Mouse (Mus musculus) neural tube, embryonic 10.5 days (tissue): ENCODE measurements around the gene Nfe2l1.
A peak's percentile ranks its signal among the peaks of the same experiment; 100 is the strongest.
"Not testable (repeated sequence)": the region's sequence is repeated elsewhere in the genome, so short reads cannot be mapped to it uniquely, and the experiment has no call there.

Experiments used
- DNase-seq: peaks from one replicate; pipeline ENCODE4 v3.0.0-alpha.2; 2017; ENCODE audit warnings: low spot score; ENCODE audit errors: extremely low spot score

Nfe2l1 gene

DNA sequence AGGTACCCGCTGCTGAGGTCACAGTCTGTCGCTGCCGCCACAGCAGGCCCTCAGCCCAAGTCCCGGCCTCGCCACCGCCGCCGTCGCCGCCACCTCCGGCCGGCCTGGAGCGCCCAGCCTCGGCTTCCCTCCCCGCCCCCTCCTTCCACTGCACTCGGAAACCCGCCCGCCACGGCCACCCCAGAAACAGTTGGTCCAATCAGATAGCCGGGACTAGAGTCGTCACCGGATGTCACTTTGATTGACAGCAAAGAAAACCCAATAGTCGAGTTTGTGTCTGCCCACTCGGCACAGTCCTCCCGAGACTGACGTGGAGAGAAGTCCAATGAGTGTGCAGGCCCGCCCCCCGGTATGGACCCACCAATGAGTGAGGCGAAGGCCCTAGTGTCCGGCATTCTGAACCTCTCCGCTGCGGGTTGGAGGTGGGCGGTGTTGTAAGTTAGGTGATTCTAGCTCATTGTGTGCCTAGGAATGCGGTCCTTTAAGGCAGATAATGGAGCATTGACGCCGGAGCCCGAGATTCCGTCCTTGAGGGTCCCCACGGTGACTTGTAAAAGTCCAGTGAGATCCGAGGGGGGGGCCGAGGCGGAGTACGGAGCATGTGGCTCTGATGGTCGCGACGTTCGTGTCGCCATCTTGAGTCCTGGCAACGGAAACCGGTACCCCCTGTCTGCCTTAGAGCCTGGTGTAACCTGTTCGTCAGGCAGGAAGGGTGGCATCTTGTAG, at the start of gene Nfe2l1:
Gene Nfe2l1, minus strand, starts transcription at position 156 of the 726 bp plus-strand sequence.
- DNase-seq = peak; percentile 96

DNA sequence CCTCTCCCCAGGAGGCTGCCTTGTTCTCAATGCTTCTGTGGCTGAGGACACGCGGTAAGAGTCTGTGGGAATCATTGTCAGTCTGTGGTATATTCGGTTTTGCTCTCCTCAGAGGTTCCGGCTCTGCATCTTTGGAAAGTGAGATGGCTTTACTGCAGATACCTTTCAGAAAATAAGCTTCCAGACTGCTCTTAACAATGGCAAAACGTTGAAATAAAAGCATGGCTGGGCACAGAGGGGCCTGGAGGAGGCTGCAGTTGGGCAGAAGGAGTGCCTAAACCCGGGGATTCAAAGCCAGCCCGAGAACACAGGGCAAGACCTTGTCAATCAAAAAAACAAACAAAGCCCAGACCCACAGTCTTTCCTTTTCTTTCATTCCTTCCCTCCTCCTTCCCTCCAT, 49.6 kb upstream of the Nfe2l1 start:
- peak; percentile 40 for DNase-seq

DNA sequence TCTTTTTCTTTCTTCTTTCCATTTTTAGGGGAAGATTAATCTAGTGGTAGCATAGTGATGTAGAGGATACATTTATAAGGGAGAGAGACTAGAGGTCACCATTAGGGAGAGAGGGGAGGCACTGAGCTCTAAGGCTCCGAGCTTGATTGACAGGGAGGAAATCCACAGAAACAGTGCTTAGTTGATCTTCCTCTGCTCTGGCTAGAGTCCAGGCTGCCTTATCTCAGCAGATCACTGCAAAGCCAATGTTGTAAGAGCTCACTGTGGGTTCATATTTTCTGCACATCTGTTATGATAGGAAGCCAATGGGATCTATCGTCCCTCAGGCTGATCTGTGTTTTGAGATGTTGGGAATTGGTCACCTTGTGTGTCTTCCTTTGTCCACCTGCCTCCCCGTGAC, 48.9 kb upstream of the Nfe2l1 start:
- DNase-seq = no peak

DNA sequence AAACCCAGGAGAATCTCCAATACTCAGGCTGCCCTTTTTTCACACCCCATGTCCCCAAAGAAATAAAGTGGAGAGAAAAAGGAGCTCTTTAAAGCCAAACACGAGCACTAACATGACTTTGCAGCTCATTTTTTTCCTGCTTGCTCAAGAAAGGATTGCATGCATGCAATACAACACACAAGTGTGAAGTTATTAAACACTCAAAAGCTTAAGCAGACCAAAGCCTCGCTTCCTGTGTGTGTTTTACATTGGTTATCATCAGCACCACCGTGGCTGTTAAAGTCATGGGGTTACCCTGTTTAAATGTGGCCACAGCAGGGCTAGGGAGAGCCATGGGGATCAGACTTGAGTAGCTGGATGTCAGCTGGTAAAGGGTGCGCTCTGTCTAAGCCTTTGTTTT, 47.3 kb upstream of the Nfe2l1 start:
- no peak for DNase-seq

DNA sequence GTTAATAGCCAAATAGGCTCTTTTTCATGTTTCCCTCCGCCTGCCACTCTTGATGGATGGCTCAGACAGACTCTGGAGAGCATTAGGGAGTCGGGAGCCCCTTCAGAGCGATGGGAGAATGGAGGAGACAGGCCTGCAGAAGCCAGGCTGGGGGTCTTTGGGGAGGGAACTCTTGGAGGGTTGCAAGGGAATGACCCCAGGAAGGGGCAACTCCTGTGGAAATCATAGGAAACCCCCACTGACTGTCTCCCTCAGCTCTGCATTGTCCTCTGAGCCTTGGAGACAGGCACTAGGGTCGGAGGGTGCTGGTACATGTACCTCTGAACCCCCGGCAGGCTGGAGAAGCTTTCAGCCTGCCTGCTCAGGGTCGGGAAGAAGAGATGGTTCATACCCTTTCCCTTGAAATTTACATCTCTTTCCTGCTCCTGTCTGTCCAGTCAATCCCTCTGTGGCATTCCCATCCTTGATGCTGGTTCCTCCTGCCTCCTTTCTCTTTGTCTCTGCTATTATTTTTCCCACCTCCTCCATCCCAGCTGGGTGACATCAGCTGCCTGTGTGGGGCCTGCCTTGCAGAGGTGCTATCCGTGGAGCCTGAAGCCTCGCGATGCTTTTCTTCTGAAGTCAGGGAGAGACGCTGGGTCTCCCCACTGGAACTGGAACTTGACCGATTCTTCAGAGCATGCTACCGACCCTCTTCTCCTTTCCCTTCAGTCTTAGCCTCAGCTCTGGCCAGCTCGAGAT, 46.7 kb upstream of the Nfe2l1 start:
- peak; percentile 88 for DNase-seq

DNA sequence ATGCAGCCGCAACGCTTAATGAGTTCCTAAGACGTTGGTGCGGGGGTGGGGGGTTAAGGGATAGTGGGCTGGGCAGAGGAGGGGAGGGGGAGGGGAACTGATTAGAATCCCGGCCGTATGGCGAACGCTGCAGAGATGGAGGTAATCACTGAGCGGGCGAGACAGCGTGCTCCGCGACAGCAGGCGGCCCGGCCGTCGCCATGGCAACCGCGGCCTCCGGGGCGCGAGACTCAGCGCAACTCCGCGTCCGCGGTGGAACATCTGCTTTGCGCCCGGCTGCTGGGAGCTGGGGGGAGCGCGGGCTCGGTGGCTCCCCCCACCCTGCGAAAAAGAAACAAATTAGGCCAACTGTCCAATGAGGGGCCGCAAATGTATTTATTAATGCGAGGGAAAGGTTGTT, 46.0 kb upstream of the Nfe2l1 start:
- DNase-seq = peak; percentile 95

DNA sequence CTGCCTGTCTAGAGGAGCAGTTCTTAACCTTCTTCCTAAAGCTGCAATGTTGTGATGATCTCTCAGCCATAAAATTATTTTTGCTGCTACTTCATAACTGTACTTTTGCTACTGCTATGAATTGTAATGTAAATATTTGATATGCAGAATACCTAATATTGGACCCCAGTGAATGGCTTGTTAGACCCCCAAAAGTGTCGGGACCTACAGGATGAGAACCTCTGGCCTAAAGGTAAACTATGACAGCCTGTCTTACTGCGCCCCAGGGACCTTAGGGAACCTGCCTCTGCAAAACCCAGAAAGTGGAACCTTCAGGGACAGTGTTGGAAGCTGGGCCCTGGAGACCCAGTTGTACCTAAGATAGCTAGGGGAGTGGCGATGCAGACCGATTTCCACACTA, 45.5 kb upstream of the Nfe2l1 start:
- no peak for DNase-seq

DNA sequence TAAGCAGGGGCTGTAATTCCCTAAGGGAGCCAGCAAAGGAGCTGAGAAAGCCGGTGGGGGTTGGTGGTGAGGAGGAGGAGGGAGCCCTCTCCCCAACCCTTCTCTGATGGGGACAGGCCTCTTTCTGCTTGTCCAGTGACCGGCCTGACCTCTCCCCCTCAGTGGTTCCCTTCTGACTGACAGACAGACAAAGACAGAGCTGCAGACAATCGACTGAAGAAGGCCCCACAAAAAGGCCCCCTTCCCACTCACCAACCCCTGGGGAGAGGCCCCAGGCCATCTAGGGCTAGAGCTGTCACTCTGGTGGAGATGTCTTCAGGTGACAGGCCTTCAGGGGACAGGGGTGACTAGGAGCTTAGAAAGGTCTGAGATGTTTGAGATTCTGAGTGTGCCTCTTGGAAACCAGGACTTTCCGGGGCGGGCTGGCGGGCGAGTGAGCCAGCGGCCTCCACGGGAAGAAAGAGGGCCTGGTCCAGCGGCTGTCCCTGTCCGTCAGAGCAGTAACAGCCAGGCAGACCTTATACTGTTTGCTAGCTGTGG, 43.9 kb upstream of the Nfe2l1 start:
- peak; percentile 76 for DNase-seq

DNA sequence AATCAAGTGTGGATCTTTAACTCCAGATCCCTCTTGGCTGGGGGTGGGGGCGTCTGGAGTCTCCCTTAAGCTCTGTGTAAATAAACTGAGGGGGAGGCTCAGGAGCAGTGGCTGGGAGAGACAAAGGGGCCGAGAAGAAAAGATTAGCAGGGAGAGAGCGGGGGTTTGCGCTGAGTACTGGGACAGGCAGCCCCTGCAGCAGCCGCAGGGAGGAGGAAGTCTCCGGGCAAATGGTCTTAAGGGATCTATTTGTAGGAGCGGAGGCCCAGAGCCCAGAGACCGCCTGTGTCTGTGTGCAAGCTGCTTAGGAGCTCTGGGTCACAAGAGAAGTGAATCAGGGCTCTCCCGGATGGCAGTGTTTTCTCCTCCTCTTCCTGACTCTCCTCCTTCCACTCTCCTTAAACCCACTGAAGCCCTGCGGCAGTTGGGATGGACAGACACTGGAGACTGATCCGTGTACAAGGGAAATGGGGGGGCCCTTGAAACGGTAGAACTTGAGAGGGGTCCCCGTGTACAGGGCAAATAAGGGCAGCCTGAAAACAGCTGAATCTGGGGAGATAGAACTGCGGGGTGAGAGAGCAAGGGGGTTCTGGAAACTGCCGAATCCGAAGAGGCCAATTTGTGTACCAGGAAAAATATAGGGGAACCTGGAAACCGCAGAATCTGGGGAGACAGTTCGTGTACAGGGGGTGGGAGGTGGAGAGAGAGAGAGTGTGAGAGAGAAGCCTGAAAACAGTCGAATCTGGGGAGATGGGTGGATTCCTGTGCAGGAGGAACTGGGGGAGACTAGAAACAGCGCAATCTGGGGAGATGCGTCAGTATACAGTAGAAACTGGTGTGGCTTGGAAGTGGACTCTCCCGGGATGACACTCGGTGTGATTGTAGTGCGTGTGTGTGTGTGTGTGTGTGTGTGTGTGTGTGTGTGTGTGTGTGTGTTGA, 42.9 kb upstream of the Nfe2l1 start:
- peak; percentile 73 for DNase-seq

DNA sequence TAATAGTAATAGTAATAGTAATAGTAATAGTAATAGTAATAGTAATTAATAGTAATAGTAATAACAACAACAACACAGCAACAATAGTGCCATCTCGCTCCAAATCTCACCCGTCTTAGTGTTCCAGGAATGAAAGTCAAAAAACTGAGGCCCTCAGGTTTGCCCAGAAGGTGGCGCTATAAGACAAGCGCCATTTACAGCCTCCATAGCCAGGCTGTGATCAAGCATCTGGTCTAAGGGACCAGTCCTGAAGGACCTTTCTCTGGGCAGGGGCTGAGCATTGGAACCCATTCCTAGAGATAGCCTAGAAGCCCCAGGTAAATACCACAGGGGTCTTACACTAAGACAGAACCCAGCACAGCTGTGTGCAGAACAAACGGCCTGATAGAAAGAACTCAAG, 37.4 kb upstream of the Nfe2l1 start:
- peak; percentile 82 for DNase-seq

DNA sequence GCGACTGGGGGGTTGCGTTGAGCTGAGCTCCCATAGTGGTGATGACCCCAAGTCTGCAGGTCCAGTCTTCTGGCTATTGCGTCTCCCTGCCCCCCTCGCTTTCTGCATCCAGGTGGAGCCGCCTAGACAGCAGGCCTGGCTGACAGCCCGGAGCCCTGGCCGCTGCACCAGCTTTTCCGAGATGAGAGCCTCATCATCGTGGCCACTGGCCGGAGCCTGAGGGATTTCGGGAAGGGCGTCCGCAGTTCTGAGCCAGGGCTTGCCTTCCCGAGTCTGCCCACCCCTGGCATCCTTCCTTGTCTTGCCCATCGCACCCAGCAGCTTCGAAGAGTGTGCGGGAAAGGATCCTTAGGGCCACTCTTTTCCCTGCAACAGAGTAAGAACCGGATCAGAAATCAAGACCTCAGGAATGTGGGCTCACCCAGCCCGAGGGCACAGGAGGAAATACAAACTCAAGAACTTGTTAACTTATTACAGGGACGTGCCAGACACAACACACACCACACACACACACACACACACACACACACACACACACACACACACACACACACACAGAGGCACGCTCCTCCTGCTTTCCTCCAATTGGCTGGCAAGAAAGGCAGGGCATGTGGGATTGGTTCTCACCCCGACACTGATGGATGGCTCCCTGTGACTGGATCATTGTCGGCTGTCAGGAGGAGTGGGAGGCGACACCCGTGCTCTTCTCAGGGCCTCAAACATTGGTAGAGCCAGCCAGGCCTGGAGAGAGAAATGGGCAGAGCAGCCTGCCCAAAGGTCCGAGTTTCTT, 33.6 kb upstream of the Nfe2l1 start:
- peak; percentile 77 for DNase-seq

DNA sequence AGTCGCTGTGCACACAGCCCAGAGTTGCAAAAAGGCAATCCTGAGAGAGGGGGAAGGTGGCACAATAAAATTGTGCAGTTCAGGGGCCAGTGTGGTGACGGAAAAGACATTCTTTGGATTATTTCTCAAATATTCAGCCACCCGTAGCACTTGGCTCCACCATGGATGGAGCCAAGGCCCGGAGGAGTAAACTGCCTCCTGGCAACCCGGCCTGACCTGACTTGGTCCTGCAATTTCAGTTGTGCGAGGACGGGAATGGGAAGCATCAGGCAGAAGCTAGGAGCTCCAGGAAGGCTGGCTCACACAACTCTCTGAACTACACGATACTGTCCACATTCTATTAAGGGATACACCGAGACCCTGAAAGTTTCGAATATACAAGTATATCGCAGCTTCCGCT, 32.8 kb upstream of the Nfe2l1 start:
- no peak for DNase-seq

DNA sequence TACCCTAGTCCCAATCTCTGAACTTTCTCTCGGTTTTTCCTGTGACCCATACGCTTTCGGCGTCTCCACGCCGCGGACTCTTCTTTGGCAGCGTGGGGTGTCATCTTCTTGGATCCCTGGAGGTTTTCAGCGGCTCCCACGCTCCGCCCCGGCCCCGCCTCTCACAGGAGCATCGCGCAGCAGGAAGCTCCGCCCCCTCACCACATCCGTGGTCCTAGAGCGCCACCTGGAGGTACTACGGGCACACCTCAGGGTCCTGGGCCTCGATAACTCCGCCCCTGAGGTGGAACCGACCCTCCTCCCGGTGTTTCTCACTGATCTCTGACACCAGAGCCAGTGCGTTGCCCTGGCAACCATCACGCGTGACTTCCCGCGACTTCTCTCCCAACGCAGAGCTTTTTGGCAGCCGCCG, 32.1 kb upstream of the Nfe2l1 start:
- peak; percentile 99 for DNase-seq

DNA sequence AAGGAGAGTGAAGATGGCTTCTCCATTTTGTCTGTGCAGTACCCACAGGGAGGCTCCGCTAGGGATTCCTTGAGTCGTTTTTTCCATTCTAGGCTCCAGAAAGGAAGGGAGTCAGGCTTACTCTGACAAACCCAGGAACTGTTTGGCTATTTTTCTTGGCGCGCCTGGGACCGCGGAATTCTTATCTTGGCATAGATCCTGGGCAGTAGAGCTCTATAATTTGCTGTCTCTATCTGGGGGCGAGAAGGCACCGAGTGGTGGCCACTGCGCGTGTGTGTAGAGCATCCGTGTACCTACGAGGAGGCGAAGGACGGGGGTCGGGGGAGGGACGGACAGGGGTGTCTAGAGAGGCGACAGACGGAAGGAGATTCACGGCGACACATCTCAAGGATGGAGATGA, 31.7 kb upstream of the Nfe2l1 start:
- DNase-seq = no peak

DNA sequence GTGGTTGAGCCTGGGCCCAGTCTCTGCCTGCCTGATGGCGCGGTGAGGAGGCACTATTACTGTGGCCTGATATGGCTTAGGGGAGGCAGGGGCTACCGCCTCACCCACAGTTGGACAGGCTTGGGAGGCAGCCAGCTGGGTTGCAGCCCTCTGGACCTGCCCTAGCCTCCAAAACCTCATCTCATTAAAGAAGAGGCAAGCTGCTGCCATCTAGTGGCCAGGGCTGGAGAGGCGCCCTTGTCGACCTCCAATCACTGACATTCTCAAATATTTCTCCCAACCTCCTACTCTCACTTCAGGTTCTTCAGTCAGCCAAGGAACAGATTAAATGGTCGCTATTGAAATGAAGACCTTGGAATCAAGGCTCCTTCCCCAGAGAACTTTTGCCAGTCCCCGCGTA, 30.8 kb upstream of the Nfe2l1 start:
- DNase-seq = peak; percentile 92

DNA sequence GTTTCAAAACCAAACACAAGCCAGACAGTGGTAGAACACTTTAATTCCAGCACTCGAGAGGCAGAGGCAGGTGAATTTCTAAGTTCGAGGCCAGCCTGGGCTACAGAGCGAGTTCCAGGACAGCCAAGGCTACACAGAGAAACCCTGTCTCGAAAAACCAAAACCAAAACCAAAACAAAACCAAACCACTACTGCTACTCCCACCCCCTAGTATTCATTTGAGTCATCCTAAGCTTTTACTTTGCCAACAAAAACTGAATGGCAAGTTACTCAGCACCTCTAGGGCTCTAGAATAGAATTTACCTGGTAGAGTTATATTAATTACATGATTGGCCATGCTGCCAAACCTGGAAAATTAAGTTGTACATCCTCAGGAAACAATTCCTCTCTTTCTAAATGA, 29.9 kb upstream of the Nfe2l1 start:
- DNase-seq = no peak

DNA sequence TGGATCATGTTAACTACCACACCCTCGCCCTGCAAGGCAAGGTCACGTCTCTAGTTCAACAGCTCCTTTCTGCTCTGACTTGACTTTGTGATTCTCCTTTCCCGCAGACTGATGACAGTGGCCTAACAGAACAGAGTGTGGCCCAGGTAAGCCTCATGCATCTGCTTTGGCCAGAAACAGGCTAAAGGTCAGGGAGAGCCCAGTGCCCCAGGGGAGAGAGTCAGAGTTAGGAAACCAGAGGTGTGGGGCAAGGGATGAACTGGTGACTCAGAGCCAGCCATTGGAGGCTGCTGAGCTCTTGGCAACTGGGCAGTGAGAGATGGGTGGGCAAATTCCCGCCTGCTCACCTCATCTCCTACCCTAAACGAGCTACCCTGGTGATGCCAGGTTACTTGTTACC, 27.7 kb upstream of the Nfe2l1 start:
- no peak for DNase-seq

DNA sequence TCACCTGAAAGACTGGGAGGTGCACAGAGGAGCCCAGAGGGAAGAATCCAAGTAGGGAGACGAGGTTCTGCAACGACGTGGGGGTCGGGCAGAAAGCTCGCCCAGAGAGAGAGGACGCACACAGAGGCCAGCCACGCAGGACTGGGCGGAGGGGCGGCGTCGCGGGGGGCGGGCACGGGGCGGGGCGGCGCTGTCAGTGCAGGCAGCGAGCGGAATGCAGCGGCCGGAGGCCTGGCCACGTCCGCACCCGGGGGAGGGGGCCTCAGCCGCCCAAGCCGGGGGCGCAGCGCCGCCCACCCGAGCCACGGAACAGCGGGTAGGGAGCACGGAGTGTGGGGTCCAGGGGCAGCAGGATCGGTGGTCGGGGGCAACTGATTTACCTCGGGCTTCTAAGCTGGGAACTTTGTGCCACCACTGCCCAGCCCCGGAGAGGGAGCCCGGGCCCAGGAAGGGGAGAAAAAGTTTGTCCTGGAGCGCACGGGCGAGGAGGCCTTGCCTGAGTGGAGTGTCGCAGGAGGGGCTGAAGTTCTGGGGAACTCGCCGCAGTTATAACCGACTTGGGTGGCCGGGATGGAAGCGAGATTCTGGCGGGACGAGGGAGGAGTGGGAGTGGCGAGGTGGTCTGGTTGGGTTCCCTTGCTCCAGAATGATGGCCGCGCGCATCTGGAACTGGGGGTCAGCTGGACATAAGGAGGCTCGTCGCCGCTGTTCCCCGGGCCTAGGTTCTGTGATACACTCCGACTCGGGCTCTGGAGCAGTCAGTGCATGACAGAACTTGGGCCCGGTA, 20.1 kb upstream of the Nfe2l1 start, which contains the start of gene Copz2:
Gene Copz2, plus strand, starts transcription at position 190 of the 787 bp plus-strand sequence.
- peak; percentile 76 for DNase-seq

DNA sequence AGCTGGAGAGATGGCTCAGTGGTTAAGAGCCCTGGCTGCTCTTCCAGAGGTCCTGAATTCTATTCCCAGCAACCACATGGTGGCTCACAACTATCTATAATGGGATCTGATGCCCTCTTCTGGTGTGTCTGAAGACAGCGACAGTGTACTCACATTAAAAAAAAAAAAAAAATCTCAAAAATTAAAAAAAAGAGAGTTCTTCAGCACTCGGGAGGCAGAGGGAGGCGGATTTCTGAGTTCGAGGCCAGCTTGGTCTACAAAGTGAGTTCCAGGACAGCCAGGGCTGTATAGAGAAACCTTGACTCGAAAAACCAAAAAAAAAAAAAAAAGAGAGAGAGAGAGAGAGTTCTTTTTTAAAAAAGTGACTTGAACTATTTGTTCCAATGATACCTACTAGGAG, 19.4 kb upstream of the Nfe2l1 start:
- DNase-seq = not testable (repeated sequence)

DNA sequence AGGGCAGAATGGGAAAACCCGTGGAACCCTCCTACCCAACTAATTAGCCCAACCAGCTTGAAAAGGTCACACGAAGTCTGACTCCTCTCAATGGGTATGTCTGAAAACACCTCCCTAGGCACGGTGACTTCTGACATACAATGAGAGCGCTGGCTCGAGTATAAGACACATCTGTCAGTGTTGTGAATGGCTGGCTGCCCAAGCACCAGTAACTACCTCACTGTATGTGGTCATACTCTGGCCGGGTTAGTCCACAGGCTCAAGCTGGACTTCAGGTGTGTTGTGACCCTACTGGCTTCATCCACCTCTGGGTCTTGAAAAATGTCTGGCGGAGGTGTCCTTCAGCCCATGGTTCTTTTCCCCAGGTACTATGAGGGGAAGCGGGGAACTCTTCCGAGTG, 18.9 kb upstream of the Nfe2l1 start:
- no peak for DNase-seq
